Mouse (Mus musculus) right cerebral cortex, postnatal 36 days (tissue): ENCODE measurements at regions not wholly inside any gene's neighbourhood (a gene's known extent, or its start where the extent isn't known, plus 50 kb on each side); places are given as distances from the start of the nearest gene placed in this dataset.

ENCODE experiments used
- DNase-seq, 2 experiments: peaks; one replicate each; pipeline ENCODE4 v3.0.0; 2022; ENCODE audit warnings: low spot score in 2 of 2, mixed read lengths in 1 of 2

DNA sequence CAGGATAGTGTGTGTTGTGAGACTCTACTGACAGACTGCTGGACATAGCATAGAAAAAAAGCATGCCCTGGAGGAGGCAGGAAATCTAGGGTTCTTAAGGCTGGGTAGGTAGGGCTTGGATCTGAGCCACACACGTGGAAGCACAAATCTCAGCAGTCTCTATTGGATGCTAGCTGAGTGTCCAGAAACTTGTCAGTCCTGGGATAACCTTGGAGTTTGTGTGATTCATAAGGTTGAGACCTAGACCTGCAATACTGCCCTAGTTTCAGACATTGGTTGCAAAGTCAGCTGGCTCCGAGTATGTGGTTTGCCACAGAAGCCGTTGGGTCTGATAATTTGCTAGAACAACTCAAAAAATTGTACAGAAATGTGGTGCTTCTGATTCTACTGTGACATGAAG is 335.8 kb upstream of the Myt1l start:
- no peak for DNase-seq

DNA sequence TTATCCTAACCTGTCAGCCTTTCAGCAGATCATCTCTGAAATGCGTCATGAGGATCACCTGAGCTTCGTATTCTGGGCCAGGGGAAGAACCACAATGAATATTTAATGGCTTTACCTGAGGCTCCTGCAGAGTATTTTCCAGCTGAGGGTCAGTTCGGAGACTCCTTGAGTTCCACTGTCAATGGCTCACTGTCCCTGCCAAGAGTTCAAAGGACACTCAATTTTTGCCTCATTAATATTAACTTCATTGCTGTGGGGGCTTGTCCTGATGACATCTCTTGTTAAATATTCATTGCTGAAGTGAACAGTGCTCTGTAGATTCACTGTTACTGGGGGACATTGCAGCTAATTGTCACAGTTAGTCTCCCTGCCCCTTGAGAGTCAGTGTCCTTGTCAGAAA is 316.2 kb upstream of the Myt1l start:
- no peak for DNase-seq

DNA sequence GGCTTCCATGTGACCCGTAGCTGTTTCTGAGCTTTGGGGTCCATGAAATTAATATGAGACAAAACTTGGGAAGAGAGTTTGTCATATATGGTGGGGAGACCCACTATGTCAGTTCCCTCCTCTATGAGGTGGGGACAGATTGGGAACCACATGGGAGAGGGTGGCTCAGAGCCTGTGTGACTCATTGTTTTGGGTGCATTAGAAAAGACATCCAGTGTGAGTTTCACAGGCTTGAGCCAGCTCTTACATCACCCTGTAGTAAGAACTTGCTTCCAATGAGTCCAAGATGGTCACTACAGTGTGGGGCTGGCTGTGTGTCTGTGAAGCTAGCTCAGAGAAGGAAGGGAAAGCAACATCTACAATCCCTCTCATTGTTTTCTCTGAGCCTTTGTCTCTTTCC is 314.6 kb upstream of the Myt1l start:
- peak in 1 of 2 experiments; percentile 5 for DNase-seq

DNA sequence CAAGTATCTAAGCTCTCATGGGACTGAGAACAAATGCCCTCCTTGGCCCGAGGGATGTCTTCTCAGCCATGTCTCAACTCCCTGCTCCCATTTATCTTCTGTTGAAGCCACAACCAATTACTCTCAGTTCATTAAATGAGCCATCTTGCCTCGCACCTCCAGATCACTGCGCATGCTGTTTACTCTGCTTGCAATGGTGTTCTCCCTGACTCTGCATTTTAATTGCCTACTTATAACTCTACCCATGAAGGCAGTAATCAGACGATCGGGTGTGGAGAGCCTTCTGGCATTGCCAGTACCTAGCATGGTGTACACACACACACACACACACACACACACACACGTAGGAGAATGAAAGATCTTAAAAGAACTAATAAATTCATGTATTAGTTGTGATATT is 306.1 kb upstream of the Myt1l start:
- DNase-seq, result no peak

DNA sequence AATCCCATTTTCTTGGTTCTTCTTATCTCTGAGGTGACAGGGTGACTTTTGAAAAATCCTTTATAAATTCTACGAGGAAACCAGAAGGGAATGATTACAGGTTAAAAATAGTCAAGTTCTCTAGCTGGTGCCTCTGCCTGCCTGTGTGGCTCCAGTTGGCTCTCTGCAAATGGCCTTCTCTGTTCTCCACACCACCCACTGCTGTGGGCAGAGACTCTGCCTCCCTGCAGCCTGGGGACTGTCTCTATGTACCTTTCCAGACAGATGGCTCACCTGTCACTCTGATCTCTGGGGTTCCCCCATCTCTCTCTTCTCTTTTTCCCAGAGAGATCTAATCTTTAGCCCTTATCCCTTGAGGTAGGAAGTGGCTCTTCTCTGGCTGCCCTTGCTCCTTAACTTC is 302.2 kb upstream of the Myt1l start:
- DNase-seq, result peak; percentile 23 to 43

DNA sequence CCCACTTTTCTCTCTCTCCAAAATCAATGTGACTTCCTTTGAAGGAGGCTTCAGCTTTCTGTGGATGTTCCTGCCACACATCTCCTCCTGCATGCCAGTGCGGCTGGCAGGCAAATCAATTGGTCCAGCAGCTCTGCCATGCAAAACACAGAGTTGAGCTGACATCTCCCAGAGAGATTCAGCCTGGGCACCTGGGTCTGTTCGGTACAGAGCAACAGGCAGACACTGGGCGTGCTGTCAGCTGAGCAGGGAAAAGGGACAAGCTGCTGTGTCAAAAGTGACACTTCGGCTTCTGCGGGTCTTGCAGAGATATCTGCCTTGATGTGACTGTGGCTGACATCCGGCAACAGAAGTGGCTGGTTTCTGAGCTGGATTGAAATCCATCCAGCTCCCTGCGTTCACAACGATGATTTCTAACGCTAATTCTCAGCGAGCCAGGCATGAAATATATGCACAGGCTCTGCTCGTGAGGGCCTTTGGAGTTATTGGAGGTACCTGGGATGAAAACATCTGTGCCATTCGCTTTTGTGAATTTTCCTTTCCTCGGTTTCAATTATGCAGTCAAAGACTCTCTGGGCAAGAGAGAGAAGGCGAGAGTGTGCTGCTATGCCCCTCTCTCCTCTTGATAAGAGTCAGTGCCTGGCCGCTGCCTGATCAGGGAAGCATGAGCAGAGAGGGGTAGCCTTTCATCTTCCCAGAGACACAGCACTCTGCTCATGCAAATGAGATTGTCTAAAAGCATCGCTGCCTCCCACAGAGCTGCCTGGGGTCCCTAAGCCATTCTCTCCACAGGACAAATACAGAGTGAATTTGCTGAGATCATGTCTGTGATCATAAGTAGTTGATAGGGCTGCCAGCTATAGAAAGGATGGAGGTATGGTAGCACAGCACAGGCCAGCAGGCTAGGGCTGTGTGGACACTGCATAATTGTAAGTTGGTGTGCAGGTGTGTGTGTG is 295.4 kb upstream of the Myt1l start:
- peak in 1 of 2 experiments; percentile 13 for DNase-seq

DNA sequence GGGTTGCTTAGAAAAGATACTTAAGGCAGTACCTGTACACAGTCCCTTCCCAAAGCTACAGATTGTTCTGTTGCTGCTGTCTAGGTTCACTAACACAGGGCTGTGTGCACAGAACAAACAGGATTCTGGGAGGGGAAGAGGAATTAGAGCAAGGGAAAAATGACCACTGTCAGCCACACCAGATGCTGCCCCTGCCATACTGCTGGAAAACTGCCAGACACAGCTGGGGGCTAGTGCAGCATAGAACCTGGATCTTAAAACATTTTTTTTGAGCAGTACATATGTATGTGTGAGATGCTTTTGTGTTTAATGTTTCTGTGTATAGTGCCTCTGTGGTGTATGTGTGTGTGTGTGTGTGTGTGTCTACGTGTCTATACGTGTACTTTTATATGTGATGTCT is 291.7 kb upstream of the Myt1l start:
- no peak for DNase-seq

DNA sequence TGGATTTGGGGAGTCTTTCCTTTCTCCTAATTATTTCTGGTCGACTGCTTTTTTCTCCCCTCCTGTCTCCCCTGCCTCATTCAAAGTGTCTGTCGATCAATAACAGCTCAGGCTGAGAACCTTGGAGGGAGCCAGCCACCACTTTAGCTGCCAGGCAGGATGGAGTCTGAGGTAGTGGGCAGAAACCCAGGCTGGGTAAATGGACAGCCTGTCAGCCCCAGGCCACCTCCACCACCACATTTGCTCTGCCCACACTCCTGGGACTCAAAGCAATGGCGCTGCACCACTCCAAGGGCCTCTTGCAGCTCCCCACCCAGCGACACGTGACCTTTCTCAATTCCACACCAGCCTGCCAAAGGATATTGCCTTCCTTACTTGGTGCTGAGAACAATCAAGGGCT is 290.7 kb upstream of the Myt1l start:
- DNase-seq, result no peak

DNA sequence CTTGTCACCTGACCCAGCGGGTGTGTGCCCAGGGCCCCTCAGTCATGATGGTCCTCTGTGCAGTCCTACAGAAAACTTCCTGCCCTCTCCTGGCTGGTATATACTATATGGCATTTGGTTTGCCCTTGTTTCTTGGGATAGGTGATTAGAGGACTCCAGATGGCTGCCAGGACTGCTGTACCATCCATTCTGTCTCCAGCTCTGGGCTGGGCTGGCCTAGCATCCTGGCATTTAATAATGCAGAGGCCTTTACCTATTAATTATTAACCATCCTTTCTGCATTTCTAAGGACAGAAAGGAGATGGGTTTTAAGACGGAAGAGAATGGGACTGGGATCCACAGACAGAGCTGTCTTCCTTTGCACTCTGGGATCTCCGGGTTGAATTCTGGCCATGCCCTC is 288.7 kb upstream of the Myt1l start:
- no peak for DNase-seq

DNA sequence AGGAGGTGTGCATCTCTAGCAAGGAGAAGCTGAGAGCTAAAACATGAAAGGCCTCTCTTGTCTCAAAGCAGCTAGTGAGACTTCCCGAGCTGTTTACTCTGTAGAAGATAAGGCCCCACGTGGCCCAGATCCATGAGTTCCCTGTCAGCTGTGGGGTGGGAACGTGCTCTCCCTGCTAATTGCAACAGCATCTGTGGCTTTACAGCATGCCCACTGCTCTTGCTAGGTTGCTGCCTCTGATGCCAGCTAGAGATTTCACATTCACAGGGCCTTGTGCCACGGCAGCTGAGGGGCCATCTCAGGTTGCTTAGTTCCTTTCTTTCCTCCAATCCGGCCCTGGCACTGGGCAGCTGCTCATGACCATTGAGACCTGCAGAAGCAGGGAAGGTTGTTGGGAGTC is 288.2 kb upstream of the Myt1l start:
- peak; percentile 51 to 56 for DNase-seq

DNA sequence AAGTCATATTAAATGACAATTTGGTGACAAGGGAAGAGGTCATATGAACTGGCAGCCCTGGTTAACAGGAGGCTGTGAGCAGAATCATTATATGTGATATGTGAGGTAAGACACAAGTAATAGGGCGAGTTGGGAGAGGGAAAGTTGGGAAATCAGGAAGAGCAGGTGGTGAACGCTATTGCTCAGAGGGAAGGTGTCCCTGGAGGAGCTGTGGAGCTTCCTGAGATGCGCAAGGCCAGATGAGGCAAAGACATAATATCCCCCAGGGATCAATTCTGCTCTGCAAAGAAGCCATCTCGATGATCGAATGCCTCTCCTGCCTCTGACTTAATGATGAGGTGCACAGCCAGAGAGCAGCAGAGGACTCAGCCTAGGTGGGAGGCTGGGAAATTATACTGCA is 285.1 kb upstream of the Myt1l start:
- no peak for DNase-seq

DNA sequence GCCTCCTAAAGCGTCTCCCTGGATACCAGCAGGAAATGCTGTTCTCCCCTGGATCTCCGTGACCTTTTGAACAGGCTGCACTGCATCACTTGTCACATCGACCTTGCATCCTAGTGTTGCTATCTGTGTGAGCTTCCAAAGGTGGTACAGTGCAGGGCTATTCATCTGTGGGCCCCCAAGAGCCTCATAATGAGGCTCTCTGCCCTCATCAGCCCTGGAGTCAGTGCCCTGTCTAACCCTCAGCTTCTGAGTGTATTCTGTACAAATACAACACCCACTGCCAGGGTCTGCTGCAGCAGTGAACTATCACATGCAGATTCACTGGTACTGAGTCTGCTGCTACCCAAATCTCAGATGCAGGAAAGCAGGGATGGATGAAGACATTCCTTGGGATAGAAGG is 282.1 kb upstream of the Myt1l start:
- DNase-seq, result no peak

DNA sequence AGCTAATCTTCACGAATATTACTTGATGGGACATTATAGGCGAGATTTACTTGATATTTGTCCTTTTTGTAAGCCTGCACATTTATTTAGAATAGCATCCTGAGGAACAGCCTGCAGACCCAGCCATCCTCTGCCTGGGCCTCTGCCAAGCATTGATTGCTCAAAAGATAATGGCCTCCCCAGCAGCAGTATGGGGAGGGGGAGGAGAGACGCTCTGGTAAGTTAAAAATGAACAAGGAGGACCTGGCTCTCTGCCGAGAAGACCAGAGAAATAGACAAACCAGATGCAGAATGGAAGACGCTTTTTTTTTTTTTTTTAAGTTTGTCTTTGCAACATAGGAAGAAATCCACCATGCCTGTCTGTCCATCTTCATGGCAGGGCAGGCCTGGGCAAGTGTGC is 280.8 kb upstream of the Myt1l start:
- peak; percentile 30 to 46 for DNase-seq

DNA sequence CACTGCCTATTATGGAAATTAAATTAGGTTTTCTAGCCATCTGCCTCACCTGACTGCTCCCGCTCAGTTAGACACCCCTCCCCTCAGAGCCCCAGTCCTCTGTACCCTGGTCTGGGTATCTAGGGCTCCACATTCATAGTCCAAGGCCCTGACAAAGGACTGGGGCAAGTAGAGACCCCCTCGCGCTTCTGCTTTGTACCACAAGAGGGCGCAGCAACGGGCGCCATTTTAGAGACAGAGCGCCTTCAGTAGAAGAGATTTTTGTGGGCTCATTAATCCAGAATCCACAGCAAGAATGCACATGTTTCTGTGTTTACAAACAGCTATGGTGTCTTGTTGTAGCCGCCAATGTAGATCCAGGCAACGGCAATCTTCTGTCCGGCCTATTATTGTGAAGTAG is 279.7 kb upstream of the Myt1l start:
- no peak for DNase-seq

DNA sequence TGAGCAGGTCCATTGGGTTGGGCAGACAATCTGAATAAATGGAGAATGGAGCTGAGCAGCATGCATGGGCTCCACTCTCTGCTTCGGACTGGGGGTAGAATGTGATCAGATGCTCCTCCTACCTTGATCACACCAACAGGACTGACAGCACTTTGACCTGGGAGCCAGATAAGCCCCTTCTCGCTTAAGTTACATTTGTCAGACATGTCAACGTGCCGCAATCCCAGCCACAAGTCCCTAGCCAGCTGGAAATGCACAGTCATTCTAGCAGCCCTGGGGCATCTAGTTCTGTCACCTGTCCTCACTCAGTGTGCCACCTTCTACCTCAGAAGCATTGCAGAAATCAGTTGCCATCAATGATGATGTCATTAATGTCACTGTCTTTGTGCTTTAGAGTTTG is 272.1 kb upstream of the Myt1l start:
- no peak for DNase-seq

DNA sequence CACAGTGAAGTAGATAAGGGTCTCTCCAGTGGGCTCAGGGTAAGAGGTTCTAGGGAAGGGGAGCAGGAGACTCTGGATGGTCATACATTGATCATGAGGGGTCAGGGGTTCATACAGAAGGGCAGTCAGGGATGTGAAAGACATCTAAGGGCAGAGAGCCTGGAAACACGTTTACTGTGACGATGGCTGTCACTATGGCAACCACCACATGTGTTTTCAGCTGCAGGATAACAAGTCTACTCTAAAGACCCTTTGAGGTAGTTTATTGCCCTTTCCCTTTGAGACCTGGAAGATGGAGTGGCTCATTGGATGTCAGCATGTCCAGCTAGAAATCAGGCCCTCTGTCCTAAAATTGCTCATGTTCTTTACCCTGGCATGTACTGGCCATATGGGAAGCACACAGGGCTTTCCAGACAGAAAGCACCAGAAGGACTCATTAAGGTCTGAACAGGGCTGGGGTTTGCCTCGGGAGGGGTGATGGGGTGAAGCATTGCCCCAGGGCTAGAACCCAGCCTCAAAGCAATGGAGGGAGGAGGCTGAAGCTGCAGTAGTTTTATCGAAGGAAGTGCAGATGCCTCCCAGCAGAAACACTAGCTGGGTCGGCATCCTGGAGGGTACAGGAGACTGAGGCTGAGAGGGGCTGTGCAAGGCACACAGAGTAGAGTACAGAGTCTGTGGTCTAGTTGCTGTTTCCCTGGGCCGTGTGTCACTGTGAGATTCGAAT is 271.0 kb upstream of the Myt1l start:
- DNase-seq, result no peak

DNA sequence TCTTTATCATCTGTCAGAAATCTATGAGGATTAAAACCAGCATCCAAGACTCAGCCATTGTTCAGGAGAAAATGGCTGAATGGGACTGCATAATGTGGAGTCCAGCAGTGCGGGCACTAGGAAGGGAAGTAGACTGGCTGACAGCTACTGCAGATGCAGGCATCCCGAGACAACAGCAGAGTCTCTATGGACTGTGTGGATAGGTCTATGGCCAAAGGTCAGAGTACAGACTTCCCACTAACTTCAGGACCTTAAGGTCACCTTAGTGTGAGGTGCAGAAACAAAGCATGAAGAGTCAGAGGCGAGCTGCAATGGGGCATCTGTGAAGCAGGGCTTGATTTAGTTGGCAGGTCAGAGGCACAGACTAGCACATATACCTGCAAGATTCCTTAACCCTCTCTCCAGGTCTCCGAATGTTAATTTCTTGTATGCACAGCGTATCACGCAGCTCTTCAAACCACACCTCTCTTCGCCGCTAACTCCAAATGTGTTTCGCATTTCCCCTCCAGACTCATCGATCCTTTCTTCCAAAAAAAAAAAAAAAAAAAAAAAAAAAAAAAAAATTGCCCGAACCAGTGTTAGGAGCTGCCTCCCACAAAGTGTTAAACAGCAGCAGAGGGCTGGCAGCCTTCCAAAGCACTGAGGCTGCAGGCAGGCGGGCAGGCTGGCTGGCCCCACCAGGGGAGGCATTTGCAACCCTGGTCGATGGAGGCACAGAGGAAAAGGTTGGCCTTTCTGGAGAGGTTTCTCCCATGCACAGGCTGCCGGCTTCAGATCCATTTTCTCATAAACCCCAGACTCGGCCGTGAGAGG is 270.2 kb upstream of the Myt1l start:
- DNase-seq, result peak in 1 of 2 experiments; percentile 20

DNA sequence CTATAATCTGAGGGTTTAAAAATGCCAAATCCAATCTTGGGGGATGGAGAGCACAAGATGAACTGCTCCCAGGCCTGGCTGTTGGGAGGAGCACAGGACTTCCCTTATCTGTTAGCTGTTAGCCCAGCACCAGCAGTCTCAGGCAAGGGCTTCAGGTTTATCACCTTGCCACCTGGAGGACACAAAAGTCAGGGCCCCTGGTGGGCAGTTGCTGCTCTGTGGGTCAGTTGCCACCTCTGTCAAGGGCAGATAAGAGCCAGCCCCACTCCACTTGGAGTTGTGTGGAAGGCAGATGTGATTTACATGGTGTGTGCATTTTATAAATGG is 269.7 kb upstream of the Myt1l start:
- no peak for DNase-seq

DNA sequence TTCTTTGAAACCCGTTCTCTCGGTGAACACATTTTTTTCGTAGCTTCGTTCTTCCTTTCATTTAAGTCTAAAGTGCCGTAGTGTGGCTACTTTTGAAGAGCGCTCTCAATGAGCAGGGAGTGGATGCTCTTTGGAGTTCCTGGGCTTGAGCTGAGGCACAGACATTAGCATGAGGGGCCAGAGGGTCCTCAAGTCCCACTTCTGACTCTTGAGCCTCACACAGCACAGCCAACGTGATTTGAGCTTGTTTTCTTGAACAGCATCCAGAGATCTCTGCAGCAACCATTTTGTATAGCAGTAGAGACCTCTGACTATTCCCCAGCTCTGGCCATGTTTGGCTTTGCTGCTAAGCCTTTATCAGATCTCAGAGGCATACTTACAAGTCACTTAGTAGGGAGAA is 269.2 kb upstream of the Myt1l start:
- DNase-seq, result no peak

DNA sequence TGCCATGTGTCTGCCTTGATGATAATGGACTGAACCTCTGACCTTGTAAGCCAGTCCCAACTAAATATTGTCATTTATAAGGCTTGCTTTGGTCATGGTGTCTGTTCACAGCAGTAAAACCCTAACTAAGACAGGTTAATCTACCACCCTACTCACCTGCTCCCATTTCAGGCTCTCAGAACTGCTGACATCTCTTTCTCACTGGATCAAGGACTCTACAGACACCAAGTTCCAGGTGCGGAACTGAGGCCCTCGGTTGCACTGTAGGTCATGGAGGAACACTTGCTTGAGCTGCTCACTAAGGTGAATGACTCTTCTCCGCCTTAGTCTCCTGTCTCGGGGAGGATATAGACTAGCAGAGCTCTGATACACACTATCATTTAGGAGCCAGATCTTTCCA is 254.0 kb upstream of the Myt1l start:
- DNase-seq, result no peak

DNA sequence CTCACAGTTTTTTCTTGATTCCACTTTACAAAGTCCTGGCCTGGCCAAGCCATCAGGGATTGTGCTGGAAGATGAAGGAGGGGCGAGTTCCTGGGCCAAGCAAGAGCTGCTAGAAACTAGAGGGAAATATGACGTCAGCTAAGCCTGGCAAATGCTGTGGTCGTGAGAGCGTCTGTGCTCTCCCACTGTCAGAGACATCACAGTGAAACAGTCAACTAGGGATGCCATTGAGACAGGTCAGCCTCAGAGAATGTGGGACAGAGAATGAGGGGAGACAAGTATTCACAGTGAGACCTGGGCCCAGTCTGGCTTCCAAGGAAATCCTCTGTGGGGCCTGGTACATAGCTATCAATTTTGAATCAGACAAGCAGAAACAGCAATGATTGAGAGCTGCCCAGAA is 252.5 kb upstream of the Myt1l start:
- DNase-seq, result no peak

DNA sequence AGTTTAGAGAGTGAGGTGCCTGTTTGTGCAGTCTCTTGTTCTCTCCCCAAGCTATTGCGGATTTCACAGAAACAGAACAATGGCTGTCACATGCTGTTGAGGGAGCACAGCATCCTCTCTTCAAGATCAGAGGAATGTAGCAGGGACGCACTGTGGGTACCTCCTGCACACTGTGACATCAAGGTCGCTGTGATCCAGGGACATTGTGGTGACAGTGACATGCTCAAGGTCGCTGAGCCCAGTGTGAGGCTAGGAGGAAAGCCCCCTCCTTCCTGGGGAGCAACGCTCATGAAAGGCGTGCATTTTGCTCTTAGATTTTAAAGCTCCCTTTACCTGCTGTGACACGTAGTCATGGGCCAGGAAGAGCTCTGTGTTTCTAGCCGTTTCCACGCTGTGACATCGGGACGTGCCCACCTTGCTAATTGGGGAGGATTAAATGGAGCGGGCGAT is 248.5 kb upstream of the Myt1l start:
- DNase-seq, result no peak
